Mouse (Mus musculus): Measurements from ENCODE around the gene Mid1. TPM values are rescaled to one million over a fixed set of nuclear protein-coding genes. Genes with fewer than 3 reads are reported as not detected.

The Mid1 gene
- polyA plus RNA-seq, 1 experiment from 2014 or later: 10.0 TPM

- Histone ChIP-seq H3K4me1 (ENCODE audit: control insufficient read depth, insufficient read depth, low read length) (no peaks in the 10 kb centered on the region), H3K9me3 (replicated peaks; ENCODE audit: control insufficient read depth, low read length) (no peaks in the 10 kb centered on the region), H3K27me3 (ENCODE audit: control insufficient read depth, insufficient read depth, low read length) (no peaks in the 10 kb centered on the region), H3K4me3 (ENCODE audit: low read depth, low read length) (no peak overlapping the region), H3K4me2 (no peak overlapping the region), H3K9ac (ENCODE audit: low read depth, low read length) (no peak overlapping the region), H3K36me3 (ENCODE audit: control insufficient read depth, insufficient read depth, low read length) (no peaks in the 10 kb centered on the region), H3K27ac (ENCODE audit: low read depth, low read length) (no peak overlapping the region)
- WGBS (ENCODE audit: insufficient replicate concordance): 40% methylated on average over 5 of the region's 5 CpGs
- ATAC-seq (replicated peaks; ENCODE audit: insufficient number of reproducible peaks, low FRiP score, low TSS enrichment): no peak
Measured at GRCm38 (mm10) chrX:169828136-169828535, 143.1 kb downstream of the Mid1 start.

- no peak overlapping the region for H3K9ac ChIP-seq (ENCODE audit: low read depth, low read length)
- no peaks in the 10 kb centered on the region for H3K27me3 ChIP-seq (ENCODE audit: control insufficient read depth, insufficient read depth, low read length)
- no peaks in the 10 kb centered on the region for H3K4me1 ChIP-seq (ENCODE audit: control insufficient read depth, insufficient read depth, low read length)
- no peaks in the 10 kb centered on the region for H3K36me3 ChIP-seq (ENCODE audit: control insufficient read depth, insufficient read depth, low read length)
- no peaks in the 10 kb centered on the region for H3K9me3 ChIP-seq (replicated peaks; ENCODE audit: control insufficient read depth, low read length)
- ATAC-seq (replicated peaks; ENCODE audit: insufficient number of reproducible peaks, low FRiP score, low TSS enrichment): no peak
- H3K27ac ChIP-seq (ENCODE audit: low read depth, low read length): no peak overlapping the region
- WGBS (ENCODE audit: insufficient replicate concordance): 49% methylated on average over 4 of the region's 4 CpGs
- no peak overlapping the region for H3K4me2 ChIP-seq
- no peak overlapping the region for H3K4me3 ChIP-seq (ENCODE audit: low read depth, low read length)
Measured at GRCm38 (mm10) chrX:169830052-169830451, 145.1 kb downstream of the Mid1 start.

GRCm38 (mm10) chrX:169837947-169838649, 153.1 kb downstream of the Mid1 start:
- Histone ChIP-seq H3K27me3 (ENCODE audit: control insufficient read depth, insufficient read depth, low read length) (no peaks in the 10 kb centered on the region), H3K4me3 (ENCODE audit: low read depth, low read length) (no peak overlapping the region), H3K9ac (ENCODE audit: low read depth, low read length) (no peak overlapping the region), H3K27ac (ENCODE audit: low read depth, low read length) (no peak overlapping the region), H3K4me1 (ENCODE audit: control insufficient read depth, insufficient read depth, low read length) (no peaks in the 10 kb centered on the region), H3K4me2 (no peak overlapping the region), H3K9me3 (replicated peaks; ENCODE audit: control insufficient read depth, low read length) (no peaks in the 10 kb centered on the region), H3K36me3 (ENCODE audit: control insufficient read depth, insufficient read depth, low read length) (no peaks in the 10 kb centered on the region)
- 56% methylated on average over 5 of the region's 5 CpGs for WGBS (ENCODE audit: insufficient replicate concordance)
- no peak for ATAC-seq (replicated peaks; ENCODE audit: insufficient number of reproducible peaks, low FRiP score, low TSS enrichment)

GRCm38 (mm10) chrX:169838650-169838971, 153.6 kb downstream of the Mid1 start:
- no peaks in the 10 kb centered on the region for H3K27me3 ChIP-seq (ENCODE audit: control insufficient read depth, insufficient read depth, low read length)
- H3K9me3 ChIP-seq (replicated peaks; ENCODE audit: control insufficient read depth, low read length): no peaks in the 10 kb centered on the region
- no peaks in the 10 kb centered on the region for H3K36me3 ChIP-seq (ENCODE audit: control insufficient read depth, insufficient read depth, low read length)
- no peak for ATAC-seq (replicated peaks; ENCODE audit: insufficient number of reproducible peaks, low FRiP score, low TSS enrichment)
- H3K4me2 ChIP-seq: no peak overlapping the region
- 92% methylated on average over 2 of the region's 2 CpGs for WGBS (ENCODE audit: insufficient replicate concordance)
- no peaks in the 10 kb centered on the region for H3K4me1 ChIP-seq (ENCODE audit: control insufficient read depth, insufficient read depth, low read length)
- no peak overlapping the region for H3K9ac ChIP-seq (ENCODE audit: low read depth, low read length)
- no peak overlapping the region for H3K27ac ChIP-seq (ENCODE audit: low read depth, low read length)
- H3K4me3 ChIP-seq (ENCODE audit: low read depth, low read length): no peak overlapping the region

- no peak overlapping the region for H3K27ac ChIP-seq (ENCODE audit: low read depth, low read length)
- peaks cover 7% of the 10 kb centered on the region; the same call in 1 of the 2 replicates for H3K27me3 ChIP-seq (ENCODE audit: control insufficient read depth, insufficient read depth, low read length)
- H3K4me2 ChIP-seq: no peak overlapping the region
- H3K36me3 ChIP-seq (ENCODE audit: control insufficient read depth, insufficient read depth, low read length): no peaks in the 10 kb centered on the region
- ATAC-seq (replicated peaks; ENCODE audit: insufficient number of reproducible peaks, low FRiP score, low TSS enrichment): no peak
- no peaks in the 10 kb centered on the region for H3K4me1 ChIP-seq (ENCODE audit: control insufficient read depth, insufficient read depth, low read length)
- H3K4me3 ChIP-seq (ENCODE audit: low read depth, low read length): no peak overlapping the region
- H3K9me3 ChIP-seq (replicated peaks; ENCODE audit: control insufficient read depth, low read length): no peaks in the 10 kb centered on the region
- WGBS (ENCODE audit: insufficient replicate concordance): 41% methylated on average over 1 of the region's 1 CpGs
- no peak overlapping the region for H3K9ac ChIP-seq (ENCODE audit: low read depth, low read length)
Measured at GRCm38 (mm10) chrX:169843267-169843666, 158.3 kb downstream of the Mid1 start.

- H3K4me3 ChIP-seq (ENCODE audit: low read depth, low read length): no peak overlapping the region
- ATAC-seq (replicated peaks; ENCODE audit: insufficient number of reproducible peaks, low FRiP score, low TSS enrichment): no peak
- no peaks in the 10 kb centered on the region for H3K36me3 ChIP-seq (ENCODE audit: control insufficient read depth, insufficient read depth, low read length)
- 51% methylated on average over 5 of the region's 5 CpGs for WGBS (ENCODE audit: insufficient replicate concordance)
- no peak overlapping the region for H3K4me2 ChIP-seq
- no peak overlapping the region for H3K9ac ChIP-seq (ENCODE audit: low read depth, low read length)
- no peaks in the 10 kb centered on the region for H3K9me3 ChIP-seq (replicated peaks; ENCODE audit: control insufficient read depth, low read length)
- H3K27me3 ChIP-seq (ENCODE audit: control insufficient read depth, insufficient read depth, low read length): peaks cover 7% of the 10 kb centered on the region; the same call in 1 of the 2 replicates
- no peak overlapping the region for H3K27ac ChIP-seq (ENCODE audit: low read depth, low read length)
- H3K4me1 ChIP-seq (ENCODE audit: control insufficient read depth, insufficient read depth, low read length): no peaks in the 10 kb centered on the region
Measured at GRCm38 (mm10) chrX:169844150-169844772, 159.3 kb downstream of the Mid1 start.

GRCm38 (mm10) chrX:169846187-169846586, 161.2 kb downstream of the Mid1 start:
- Histone ChIP-seq H3K36me3 (ENCODE audit: control insufficient read depth, insufficient read depth, low read length) (no peaks in the 10 kb centered on the region), H3K4me1 (ENCODE audit: control insufficient read depth, insufficient read depth, low read length) (no peaks in the 10 kb centered on the region), H3K27ac (ENCODE audit: low read depth, low read length) (no peak overlapping the region), H3K4me3 (ENCODE audit: low read depth, low read length) (no peak overlapping the region), H3K4me2 (no peak overlapping the region), H3K9me3 (replicated peaks; ENCODE audit: control insufficient read depth, low read length) (no peaks in the 10 kb centered on the region), H3K27me3 (ENCODE audit: control insufficient read depth, insufficient read depth, low read length) (peaks cover 7% of the 10 kb centered on the region; the same call in 1 of the 2 replicates), H3K9ac (ENCODE audit: low read depth, low read length) (no peak overlapping the region)
- ATAC-seq (replicated peaks; ENCODE audit: insufficient number of reproducible peaks, low FRiP score, low TSS enrichment): no peak
- WGBS (ENCODE audit: insufficient replicate concordance): 69% methylated on average over 3 of the region's 3 CpGs

- Histone ChIP-seq H3K27ac (ENCODE audit: low read depth, low read length) (no peak overlapping the region), H3K27me3 (ENCODE audit: control insufficient read depth, insufficient read depth, low read length) (no peaks in the 10 kb centered on the region), H3K4me1 (ENCODE audit: control insufficient read depth, insufficient read depth, low read length) (no peaks in the 10 kb centered on the region), H3K9me3 (replicated peaks; ENCODE audit: control insufficient read depth, low read length) (no peaks in the 10 kb centered on the region), H3K9ac (ENCODE audit: low read depth, low read length) (no peak overlapping the region), H3K4me3 (ENCODE audit: low read depth, low read length) (no peak overlapping the region), H3K36me3 (ENCODE audit: control insufficient read depth, insufficient read depth, low read length) (no peaks in the 10 kb centered on the region), H3K4me2 (no peak overlapping the region)
- 74% methylated on average over 2 of the region's 2 CpGs for WGBS (ENCODE audit: insufficient replicate concordance)
- ATAC-seq (replicated peaks; ENCODE audit: insufficient number of reproducible peaks, low FRiP score, low TSS enrichment): no peak
Measured at GRCm38 (mm10) chrX:169861194-169861720, 176.3 kb downstream of the Mid1 start.

GRCm38 (mm10) chrX:169862440-169862839, 177.4 kb downstream of the Mid1 start:
- H3K27me3 ChIP-seq (ENCODE audit: control insufficient read depth, insufficient read depth, low read length): no peaks in the 10 kb centered on the region
- H3K4me3 ChIP-seq (ENCODE audit: low read depth, low read length): no peak overlapping the region
- no peak overlapping the region for H3K9ac ChIP-seq (ENCODE audit: low read depth, low read length)
- H3K27ac ChIP-seq (ENCODE audit: low read depth, low read length): no peak overlapping the region
- no peak for ATAC-seq (replicated peaks; ENCODE audit: insufficient number of reproducible peaks, low FRiP score, low TSS enrichment)
- no peaks in the 10 kb centered on the region for H3K36me3 ChIP-seq (ENCODE audit: control insufficient read depth, insufficient read depth, low read length)
- H3K4me1 ChIP-seq (ENCODE audit: control insufficient read depth, insufficient read depth, low read length): no peaks in the 10 kb centered on the region
- no peaks in the 10 kb centered on the region for H3K9me3 ChIP-seq (replicated peaks; ENCODE audit: control insufficient read depth, low read length)
- no peak overlapping the region for H3K4me2 ChIP-seq

Data from heart, embryonic 11.5 days (tissue).